Mouse (Mus musculus): Measurements from ENCODE around the gene Acss2. TPM values are rescaled to one million over a fixed set of nuclear protein-coding genes. Genes with fewer than 3 reads are reported as not detected.

Acss2 gene
- polyA plus RNA-seq, 1 experiment, result 18.8 TPM

GRCm38 (mm10) chr2:155633731-155634130 lies 116.0 kb downstream of the Acss2 start:
- Histone ChIP-seq H3K36me3 (ENCODE audit: control insufficient read depth, insufficient read depth, low read length) (peaks cover 51% of the 10 kb centered on the region), H3K27ac (ENCODE audit: insufficient read depth, low read depth, low read length) (no peak overlapping the region)
- WGBS, result 89% methylated on average over 9 of the region's 9 CpGs

DNA sequence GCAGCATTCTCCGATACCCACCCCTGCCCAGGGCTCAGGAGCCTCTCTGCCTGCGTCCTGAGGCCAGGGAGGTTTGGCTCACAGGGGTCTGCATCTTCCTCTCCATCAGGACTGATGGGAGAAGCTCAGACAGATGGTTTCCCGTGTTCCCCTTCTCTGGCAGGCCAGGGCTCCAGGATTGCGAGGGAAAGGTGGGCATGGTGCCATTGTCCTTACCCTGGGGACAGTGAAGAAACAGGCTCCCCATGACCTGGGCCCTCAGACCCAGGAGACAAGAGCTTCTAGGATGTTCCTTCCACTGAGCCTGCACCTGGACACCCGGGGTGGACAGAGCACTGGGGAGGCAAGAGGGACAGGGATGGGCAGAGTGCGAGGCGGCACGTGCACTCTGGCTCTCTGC lies 116.8 kb downstream of the Acss2 start:
- no peak overlapping the region for H3K4me3 ChIP-seq (ENCODE audit: low read depth, low read length)
- H3K27me3 ChIP-seq (ENCODE audit: control insufficient read depth, insufficient read depth, low read length), result no peaks in the 10 kb centered on the region
- peaks cover 58% of the 10 kb centered on the region for H3K36me3 ChIP-seq (ENCODE audit: control insufficient read depth, insufficient read depth, low read length)
- peaks cover 2% of the 10 kb centered on the region; the same call in 1 of the 2 replicates for H3K4me1 ChIP-seq (ENCODE audit: control insufficient read depth, insufficient read depth, insufficient read length, low read length)
- no peak for TF ChIP-seq POLR2A (IDR thresholded peaks at IDR 0.05; ENCODE audit: low read depth, low read length)
- no peak for TF ChIP-seq CTCF (IDR thresholded peaks at IDR 0.05; ENCODE audit: extremely low read depth, insufficient read length, insufficient replicate concordance, low read depth, low read length)
- H3K27ac ChIP-seq (ENCODE audit: insufficient read depth, low read depth, low read length), result no peak overlapping the region
- WGBS, result 93% methylated on average over 8 of the region's 8 CpGs

More at GRCm38 (mm10) chr2:155633731-155634130, 116.0 kb downstream of the Acss2 start:
- peaks cover 9% of the 10 kb centered on the region for H3K4me1 ChIP-seq (ENCODE audit: control insufficient read depth, insufficient read depth, insufficient read length, low read length)
- no peak overlapping the region for H3K4me3 ChIP-seq (ENCODE audit: low read depth, low read length)
- H3K27me3 ChIP-seq (ENCODE audit: control insufficient read depth, insufficient read depth, low read length), result no peaks in the 10 kb centered on the region
- no peak for TF ChIP-seq POLR2A (IDR thresholded peaks at IDR 0.05; ENCODE audit: low read depth, low read length)
- TF ChIP-seq CTCF (IDR thresholded peaks at IDR 0.05; ENCODE audit: extremely low read depth, insufficient read length, insufficient replicate concordance, low read depth, low read length), result no peak

Other genes starting within 250 kb of the Acss2 start
- gene Map1lc3a, start 241.7 kb upstream of the Acss2 start, polyA plus RNA-seq (2012; rRNA removed), result 85.8 and 215 TPM in 2 replicates
- gene Pigu, start 160.5 kb upstream of the Acss2 start, polyA plus RNA-seq (2012; rRNA removed), result 13.7 and 26.2 TPM in 2 replicates
- 161 and 164 TPM in 2 replicates for gene Trp53inp2, start 136.9 kb upstream of the Acss2 start, polyA plus RNA-seq (2012; rRNA removed)
- 14.5 and 57.0 TPM in 2 replicates for gene Ncoa6, start 44.1 kb upstream of the Acss2 start, polyA plus RNA-seq (2012; rRNA removed)
- gene Ggt7, start 289 bp downstream of the Acss2 start, polyA plus RNA-seq (2012; rRNA removed), result 4.7 and 7.0 TPM in 2 replicates
- gene Gss, start 74.9 kb downstream of the Acss2 start, polyA plus RNA-seq (2012; rRNA removed), result 73.0 and 85.3 TPM in 2 replicates
- gene Myh7b, start 93.3 kb downstream of the Acss2 start, polyA plus RNA-seq (2012; rRNA removed), result 0.47 and 0.51 TPM in 2 replicates
- gene Trpc4ap, start 174.4 kb downstream of the Acss2 start, polyA plus RNA-seq (2012; rRNA removed), result 66.5 and 133 TPM in 2 replicates
- gene Edem2, start 211.5 kb downstream of the Acss2 start, polyA plus RNA-seq (2012; rRNA removed), result 60.3 and 96.4 TPM in 2 replicates
- gene Gm17581, start 217.9 kb downstream of the Acss2 start, polyA plus RNA-seq (2012; rRNA removed), result not detected in 2 replicates
- 4.8 and 6.8 TPM in 2 replicates for gene Procr, start 233.2 kb downstream of the Acss2 start, polyA plus RNA-seq (2012; rRNA removed)

Data from small intestine, adult 2 months (tissue).